Mouse (Mus musculus): ENCODE measurements around the gene Cacna2d4. TPM values are rescaled to one million over a fixed set of nuclear protein-coding genes. Genes with fewer than 3 reads are reported as not detected.

The Cacna2d4 gene
- polyA plus RNA-seq, 1 experiment from 2014 or later = 0.02 TPM

- Histone ChIP-seq H3K4me2 (ENCODE audit: low read depth, low read length) (no peak overlapping the region), H3K27me3 (ENCODE audit: control insufficient read depth, insufficient read depth, low read depth, low read length) (no peaks in the 10 kb centered on the region), H3K9ac (ENCODE audit: low read depth, low read length) (no peak overlapping the region), H3K4me3 (ENCODE audit: low read depth, low read length) (no peak overlapping the region), H3K4me1 (ENCODE audit: control insufficient read depth, low read depth, low read length) (no peaks in the 10 kb centered on the region), H3K27ac (ENCODE audit: low read length) (no peak overlapping the region), H3K9me3 (replicated peaks; ENCODE audit: control insufficient read depth, low read length) (no peaks in the 10 kb centered on the region), H3K36me3 (ENCODE audit: control insufficient read depth, insufficient read depth) (no peaks in the 10 kb centered on the region)
- no peak for ATAC-seq (ENCODE audit: low read depth)
- 63% methylated on average over 11 of the region's 11 CpGs for WGBS (ENCODE audit: insufficient replicate concordance)
These were observed 7.3 kb upstream of the Cacna2d4 start for GRCm38 (mm10) chr6:119228861-119229603.

DNA sequence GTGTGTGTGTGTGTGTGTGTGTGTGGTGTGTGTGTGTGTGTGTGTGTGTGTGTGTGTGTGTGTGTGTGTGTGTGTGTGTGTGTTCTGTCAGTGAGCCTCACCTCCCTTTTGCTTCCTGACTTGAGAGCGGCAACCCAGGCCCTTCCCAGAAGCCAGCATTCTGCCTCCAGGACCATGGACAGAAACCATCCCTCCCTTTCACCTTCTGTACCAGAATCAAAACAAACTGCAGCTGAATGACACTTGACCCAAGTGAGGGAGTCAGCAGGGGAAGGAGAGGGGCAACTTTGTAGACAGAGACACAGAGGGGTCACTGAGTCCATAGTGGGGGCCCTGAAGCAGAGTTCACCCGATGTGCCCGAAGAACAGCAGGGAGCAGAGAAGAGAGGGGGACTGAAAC is 3.3 kb upstream of the Cacna2d4 start:
- no peaks in the 10 kb centered on the region for H3K36me3 ChIP-seq (ENCODE audit: control insufficient read depth, insufficient read depth)
- H3K4me1 ChIP-seq (ENCODE audit: control insufficient read depth, low read depth, low read length) = no peaks in the 10 kb centered on the region
- 42% methylated on average over 3 of the region's 3 CpGs for WGBS (ENCODE audit: insufficient replicate concordance)
- no peak for ATAC-seq (ENCODE audit: low read depth)
- H3K4me3 ChIP-seq (ENCODE audit: low read depth, low read length) = no peak overlapping the region
- H3K27me3 ChIP-seq (ENCODE audit: control insufficient read depth, insufficient read depth, low read depth, low read length) = no peaks in the 10 kb centered on the region
- H3K9ac ChIP-seq (ENCODE audit: low read depth, low read length) = no peak overlapping the region
- no peak overlapping the region for H3K27ac ChIP-seq (ENCODE audit: low read length)
- no peak overlapping the region for H3K4me2 ChIP-seq (ENCODE audit: low read depth, low read length)
- no peaks in the 10 kb centered on the region for H3K9me3 ChIP-seq (replicated peaks; ENCODE audit: control insufficient read depth, low read length)

GRCm38 (mm10) chr6:119235441-119235840 is 885 bp upstream of the Cacna2d4 start:
- Histone ChIP-seq H3K4me2 (ENCODE audit: low read depth, low read length) (no peak overlapping the region), H3K4me1 (ENCODE audit: control insufficient read depth, low read depth, low read length) (no peaks in the 10 kb centered on the region), H3K9me3 (replicated peaks; ENCODE audit: control insufficient read depth, low read length) (no peaks in the 10 kb centered on the region), H3K27me3 (ENCODE audit: control insufficient read depth, insufficient read depth, low read depth, low read length) (no peaks in the 10 kb centered on the region), H3K27ac (ENCODE audit: low read length) (no peak overlapping the region), H3K4me3 (ENCODE audit: low read depth, low read length) (no peak overlapping the region), H3K36me3 (ENCODE audit: control insufficient read depth, insufficient read depth) (no peaks in the 10 kb centered on the region), H3K9ac (ENCODE audit: low read depth, low read length) (no peak overlapping the region)
- no peak for ATAC-seq (ENCODE audit: low read depth)
- WGBS (ENCODE audit: insufficient replicate concordance) = 51% methylated on average over 5 of the region's 5 CpGs

DNA sequence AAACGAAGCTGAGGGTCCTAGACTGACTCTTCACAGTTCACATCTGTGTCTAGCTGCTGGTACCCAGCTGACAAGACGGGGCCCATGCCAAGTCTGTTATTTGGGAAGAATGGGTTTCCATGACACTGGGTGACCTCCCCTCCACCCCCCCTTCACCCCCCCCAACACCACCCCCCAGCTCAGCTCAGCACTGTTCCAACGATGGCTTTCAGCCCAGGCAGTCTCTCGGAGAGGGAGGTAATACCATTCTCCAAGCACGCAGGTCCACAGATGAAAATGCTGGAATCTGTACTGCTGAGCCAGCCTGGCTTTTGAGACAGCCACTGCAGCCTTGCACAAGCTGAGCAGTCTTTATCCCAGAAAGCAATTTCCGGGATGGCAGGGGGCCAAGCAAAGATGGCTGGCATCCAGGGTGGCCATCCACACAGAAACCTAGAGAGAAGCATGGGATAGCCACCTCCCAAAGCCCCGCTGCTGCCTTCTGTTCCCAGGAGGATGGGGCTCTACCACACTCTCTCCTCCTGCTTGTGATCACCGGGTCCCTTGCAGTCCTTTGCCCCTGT is 1.2 kb downstream of the Cacna2d4 start:
- whole genome bisulfite sequencing (ENCODE audit: insufficient replicate concordance) = 53% methylated on average over 8 of the region's 8 CpGs

GRCm38 (mm10) chr6:119239341-119240005 is 3.1 kb downstream of the Cacna2d4 start:
- Histone ChIP-seq H3K4me1 (ENCODE audit: control insufficient read depth, low read depth, low read length) (no peaks in the 10 kb centered on the region), H3K9me3 (replicated peaks; ENCODE audit: control insufficient read depth, low read length) (no peaks in the 10 kb centered on the region), H3K27me3 (ENCODE audit: control insufficient read depth, insufficient read depth, low read depth, low read length) (no peaks in the 10 kb centered on the region), H3K27ac (ENCODE audit: low read length) (no peak overlapping the region), H3K36me3 (ENCODE audit: control insufficient read depth, insufficient read depth) (no peaks in the 10 kb centered on the region), H3K4me2 (ENCODE audit: low read depth, low read length) (no peak overlapping the region), H3K4me3 (ENCODE audit: low read depth, low read length) (no peak overlapping the region), H3K9ac (ENCODE audit: low read depth, low read length) (no peak overlapping the region)
- ATAC-seq (ENCODE audit: low read depth) = no peak
- WGBS (ENCODE audit: insufficient replicate concordance) = 57% methylated on average over 5 of the region's 5 CpGs

More for the DNA sequence above, 1.2 kb downstream of the Cacna2d4 start:
- Histone ChIP-seq H3K9ac (ENCODE audit: low read depth, low read length) (no peak overlapping the region), H3K4me3 (ENCODE audit: low read depth, low read length) (no peak overlapping the region), H3K4me2 (ENCODE audit: low read depth, low read length) (no peak overlapping the region), H3K9me3 (replicated peaks; ENCODE audit: control insufficient read depth, low read length) (no peaks in the 10 kb centered on the region), H3K36me3 (ENCODE audit: control insufficient read depth, insufficient read depth) (no peaks in the 10 kb centered on the region), H3K4me1 (ENCODE audit: control insufficient read depth, low read depth, low read length) (no peaks in the 10 kb centered on the region), H3K27ac (ENCODE audit: low read length) (no peak overlapping the region), H3K27me3 (ENCODE audit: control insufficient read depth, insufficient read depth, low read depth, low read length) (no peaks in the 10 kb centered on the region)
- no peak for ATAC-seq (ENCODE audit: low read depth)

DNA sequence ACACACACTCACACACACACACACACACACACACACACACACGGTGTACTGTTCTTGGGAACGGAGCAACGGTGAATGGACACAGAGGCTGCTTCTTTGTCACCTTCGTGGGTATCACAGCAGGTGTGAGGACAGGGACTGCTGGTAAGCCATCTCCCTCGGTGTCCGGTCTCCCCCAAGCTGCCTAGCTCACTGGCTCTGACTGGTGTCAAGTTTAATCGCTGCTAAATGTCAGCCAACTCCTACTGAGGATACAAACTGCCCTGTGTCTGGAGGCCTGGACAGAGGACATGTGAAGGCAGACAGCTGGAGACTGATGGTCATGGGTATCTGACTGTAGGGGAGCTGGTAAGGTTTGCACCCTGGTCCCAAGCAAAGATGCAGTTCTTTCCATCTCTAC is 3.9 kb downstream of the Cacna2d4 start:
- Histone ChIP-seq H3K4me2 (ENCODE audit: low read depth, low read length) (no peak overlapping the region), H3K9ac (ENCODE audit: low read depth, low read length) (no peak overlapping the region), H3K4me1 (ENCODE audit: control insufficient read depth, low read depth, low read length) (no peaks in the 10 kb centered on the region), H3K27ac (ENCODE audit: low read length) (no peak overlapping the region), H3K9me3 (replicated peaks; ENCODE audit: control insufficient read depth, low read length) (no peaks in the 10 kb centered on the region), H3K4me3 (ENCODE audit: low read depth, low read length) (no peak overlapping the region), H3K36me3 (ENCODE audit: control insufficient read depth, insufficient read depth) (no peaks in the 10 kb centered on the region), H3K27me3 (ENCODE audit: control insufficient read depth, insufficient read depth, low read depth, low read length) (no peaks in the 10 kb centered on the region)
- 61% methylated on average over 7 of the region's 7 CpGs for WGBS (ENCODE audit: insufficient replicate concordance)
- ATAC-seq (ENCODE audit: low read depth) = no peak

GRCm38 (mm10) chr6:119240871-119241705 is 4.8 kb downstream of the Cacna2d4 start:
- 50% methylated on average over 21 of the region's 21 CpGs for WGBS (ENCODE audit: insufficient replicate concordance)
- Histone ChIP-seq H3K27me3 (ENCODE audit: control insufficient read depth, insufficient read depth, low read depth, low read length) (no peaks in the 10 kb centered on the region), H3K4me2 (ENCODE audit: low read depth, low read length) (no peak overlapping the region), H3K9ac (ENCODE audit: low read depth, low read length) (no peak overlapping the region), H3K4me3 (ENCODE audit: low read depth, low read length) (no peak overlapping the region), H3K9me3 (replicated peaks; ENCODE audit: control insufficient read depth, low read length) (0 out of 2 replicates have a peak, but pooled peaks cover under 1% of the 10 kb centered on the region), H3K36me3 (ENCODE audit: control insufficient read depth, insufficient read depth) (no peaks in the 10 kb centered on the region), H3K27ac (ENCODE audit: low read length) (no peak overlapping the region), H3K4me1 (ENCODE audit: control insufficient read depth, low read depth, low read length) (no peaks in the 10 kb centered on the region)
- ATAC-seq (ENCODE audit: low read depth) = no peak

GRCm38 (mm10) chr6:119246082-119246481 is 9.8 kb downstream of the Cacna2d4 start:
- Histone ChIP-seq H3K4me1 (ENCODE audit: control insufficient read depth, low read depth, low read length) (no peaks in the 10 kb centered on the region), H3K27ac (ENCODE audit: low read length) (no peak overlapping the region), H3K4me3 (ENCODE audit: low read depth, low read length) (no peak overlapping the region), H3K27me3 (ENCODE audit: control insufficient read depth, insufficient read depth, low read depth, low read length) (no peaks in the 10 kb centered on the region), H3K9ac (ENCODE audit: low read depth, low read length) (no peak overlapping the region), H3K9me3 (replicated peaks; ENCODE audit: control insufficient read depth, low read length) (0 out of 2 replicates have a peak, but pooled peaks cover 2% of the 10 kb centered on the region), H3K4me2 (ENCODE audit: low read depth, low read length) (no peak overlapping the region), H3K36me3 (ENCODE audit: control insufficient read depth, insufficient read depth) (no peaks in the 10 kb centered on the region)
- no peak for ATAC-seq (ENCODE audit: low read depth)
- whole genome bisulfite sequencing (ENCODE audit: insufficient replicate concordance) = 25% methylated on average over 2 of the region's 2 CpGs
